Mouse (Mus musculus) adrenal gland, postnatal 25 days (tissue): ENCODE data around the gene Pde10a. TPM values are rescaled to one million over a fixed set of nuclear protein-coding genes. Genes with fewer than 3 reads are reported as not detected.

ENCODE experiments used
- DNase-seq: peaks from one replicate; pipeline ENCODE4 v3.0.0; 2021; ENCODE audit warnings: mixed read lengths
- total RNA-seq: library from RNA; stranded (reverse); gene quantifications from 2 replicates; pipeline ENCODE4 v1.2.3, GENCODE M21; 2021

Gene Pde10a
- total RNA-seq, 1 experiment from 2014 or later: 16.8 TPM

DNA sequence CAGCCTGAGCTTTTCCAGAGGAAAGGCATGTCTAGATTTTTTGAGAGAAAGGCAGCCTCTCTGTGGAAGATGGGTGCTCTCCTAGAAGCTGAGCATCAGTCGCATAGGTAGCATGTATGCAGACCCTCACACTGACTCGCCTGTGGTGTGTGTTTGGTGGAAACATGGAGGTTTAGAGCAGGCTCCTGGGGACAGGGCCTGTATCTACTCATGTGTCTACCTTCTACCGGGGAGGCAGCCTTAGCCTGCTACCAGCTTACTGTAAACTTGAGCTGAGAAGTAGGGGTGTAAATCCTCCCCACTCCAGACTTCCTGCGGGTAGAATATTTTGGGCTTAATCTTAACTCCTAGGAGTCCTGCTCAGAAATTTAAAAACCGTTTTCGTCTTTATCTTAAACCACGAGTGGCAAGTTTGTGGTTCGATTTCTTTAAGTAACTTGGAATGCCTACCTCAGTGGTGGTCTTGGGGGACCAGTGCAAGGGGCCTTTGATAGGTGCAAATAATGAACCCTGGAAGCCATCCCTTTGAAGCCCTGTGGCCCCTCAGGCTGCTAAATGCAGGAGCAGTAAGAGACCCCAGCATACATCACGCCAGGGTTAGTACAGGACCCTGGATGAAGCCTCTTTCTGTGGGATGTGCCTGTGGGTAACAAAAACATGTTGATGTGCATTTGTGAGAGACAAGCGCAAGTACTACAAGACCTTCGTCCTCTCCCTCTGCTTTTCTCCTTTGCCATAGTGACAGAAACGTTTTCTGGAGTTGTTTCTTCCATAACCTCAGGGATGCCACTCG is 367.2 kb downstream of the Pde10a start:
- DNase-seq: no peak

DNA sequence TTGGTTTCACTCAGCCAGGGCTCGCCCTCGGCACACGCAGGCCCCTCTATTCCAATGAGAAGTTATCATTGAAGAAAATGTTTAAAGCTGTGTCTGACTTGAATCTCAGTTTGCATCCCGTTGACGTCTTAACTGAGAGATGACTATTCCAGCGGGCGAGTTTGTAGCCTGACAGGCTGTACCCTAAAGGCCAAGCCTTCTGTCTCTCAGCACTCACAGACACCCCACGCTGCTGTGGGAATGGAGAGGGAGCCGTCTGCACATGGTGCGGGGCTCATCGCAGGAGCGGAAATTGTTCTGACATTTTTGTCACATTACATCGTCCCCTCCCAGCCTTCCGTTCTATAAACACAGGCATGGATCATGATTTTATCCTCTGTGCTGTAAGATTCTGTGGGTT is 370.8 kb downstream of the Pde10a start:
- no peak for DNase-seq

DNA sequence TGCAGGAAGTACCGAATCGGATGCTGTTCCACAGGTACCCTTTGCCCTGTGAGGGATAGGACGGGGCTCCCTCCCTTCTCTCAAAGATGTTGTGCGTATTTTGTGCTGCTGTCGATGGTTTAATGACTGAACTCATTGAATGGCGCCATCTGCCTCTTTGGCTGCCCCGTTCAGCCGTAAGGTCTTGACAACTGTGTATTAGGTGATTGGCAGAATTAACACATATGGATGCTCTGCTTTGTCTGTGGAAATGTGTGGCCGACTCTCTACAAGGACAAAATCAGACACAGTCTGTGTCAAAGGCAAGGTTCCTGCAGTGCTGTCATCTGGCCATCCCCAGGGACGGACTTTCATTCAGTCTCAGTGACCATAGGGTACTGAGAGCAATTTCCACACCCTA is 372.6 kb downstream of the Pde10a start:
- no peak for DNase-seq

DNA sequence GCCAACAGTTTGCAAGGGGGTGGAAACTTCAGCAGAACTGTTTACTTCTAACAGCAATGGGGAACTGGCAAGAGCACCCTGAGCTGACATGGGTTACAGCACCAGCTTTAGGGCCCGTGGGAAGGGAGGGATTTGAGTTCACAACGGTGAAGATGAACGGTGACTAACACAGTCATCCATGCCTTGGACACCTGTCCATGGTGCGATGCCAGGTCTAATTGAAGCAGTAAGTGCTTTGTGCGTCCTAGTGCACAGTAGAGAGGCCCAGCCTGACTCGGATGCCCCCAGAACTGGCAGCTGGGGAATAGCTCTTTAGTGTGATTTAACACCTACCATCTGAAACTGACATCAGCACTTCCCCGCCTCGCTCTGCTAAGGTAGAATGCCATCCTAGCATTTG is 373.0 kb downstream of the Pde10a start:
- DNase-seq: no peak

DNA sequence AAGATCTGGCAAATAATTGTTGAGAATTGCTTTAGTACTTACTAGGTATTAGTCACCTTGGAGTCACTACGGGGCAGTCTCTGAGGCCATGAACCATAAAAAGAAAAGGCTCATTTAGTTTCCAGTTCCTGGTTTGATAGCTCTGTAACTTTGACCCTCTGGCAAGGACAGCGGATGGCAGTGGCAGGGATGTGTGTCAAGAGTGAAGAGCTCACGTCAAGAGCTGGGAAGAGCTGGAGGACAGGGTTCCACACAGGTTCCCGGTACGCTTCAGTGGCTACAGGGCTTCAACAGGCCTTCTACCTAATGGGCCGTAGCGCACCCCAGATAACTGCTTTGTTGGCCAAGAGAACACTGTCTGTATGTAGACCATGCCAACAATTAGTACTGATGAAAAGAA is 374.0 kb downstream of the Pde10a start:
- DNase-seq: no peak

DNA sequence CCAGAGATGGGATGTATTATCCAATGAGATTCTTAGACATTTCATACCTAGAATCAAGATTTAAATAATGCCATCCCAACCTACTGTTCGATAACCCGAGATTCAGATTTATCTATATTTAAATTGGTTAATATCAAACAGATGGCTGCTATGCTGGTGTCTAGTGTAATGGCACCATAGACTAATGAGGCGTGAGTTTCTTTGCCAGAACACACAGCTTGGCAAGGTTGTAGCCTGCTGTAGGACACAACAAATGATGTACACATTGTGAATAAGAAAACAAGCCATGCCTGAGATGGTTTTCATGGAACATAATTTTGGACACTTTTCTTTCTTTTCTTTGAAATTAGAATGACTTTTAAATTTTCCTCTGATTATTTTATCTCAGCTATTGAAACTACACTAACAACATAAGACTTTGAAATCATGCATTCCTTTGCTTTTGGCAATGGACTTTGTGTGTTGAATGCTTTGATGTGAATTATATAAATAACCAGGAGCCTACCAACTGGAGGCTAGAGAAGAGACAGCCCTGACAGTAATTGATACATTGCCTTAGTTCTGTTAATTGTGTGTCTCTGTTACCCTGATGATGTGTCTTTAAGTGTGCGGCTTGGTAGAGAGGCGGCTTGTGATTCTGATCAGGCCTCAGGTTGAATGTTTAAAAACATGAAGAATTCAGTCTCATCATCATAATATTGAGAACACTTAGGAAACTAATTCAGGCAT is 378.5 kb downstream of the Pde10a start:
- DNase-seq: no peak

DNA sequence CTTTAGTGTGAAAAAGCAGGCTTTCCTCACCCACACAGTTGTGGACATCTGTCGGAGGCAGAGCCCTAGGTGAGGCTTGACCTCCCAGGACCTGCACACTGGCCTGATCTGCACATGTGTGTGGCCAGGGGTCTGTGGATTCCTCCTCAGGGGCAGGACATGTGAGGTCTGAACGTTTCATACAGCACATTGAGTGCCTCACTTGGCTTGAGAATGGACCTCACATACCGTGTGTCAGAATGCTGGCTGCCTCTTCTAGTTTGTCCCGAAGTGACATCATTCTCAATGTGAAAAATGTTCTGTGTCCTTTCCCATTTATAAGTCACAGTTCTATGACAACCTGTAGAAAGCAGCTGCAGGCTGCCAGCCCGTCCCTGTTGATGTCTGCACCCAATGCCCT is 385.4 kb downstream of the Pde10a start:
- DNase-seq: no peak

DNA sequence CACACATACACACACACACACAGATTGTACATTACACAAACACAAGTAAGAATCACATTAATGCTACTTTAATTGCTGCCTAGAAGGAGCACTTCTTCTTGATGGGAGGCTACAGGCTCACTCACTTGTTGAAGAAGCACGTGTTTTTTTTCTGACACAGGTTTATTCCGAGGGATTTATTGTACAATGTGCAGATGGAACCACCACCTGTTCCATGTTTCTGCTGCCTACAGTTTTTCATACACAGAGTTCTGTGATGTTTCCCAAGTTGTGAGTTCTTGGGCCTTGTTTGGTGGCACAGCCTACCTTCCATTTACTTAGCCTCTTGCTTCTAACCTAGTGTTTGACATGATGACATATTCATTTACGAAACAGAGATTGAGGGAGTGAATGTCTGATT is 387.8 kb downstream of the Pde10a start:
- no peak for DNase-seq

DNA sequence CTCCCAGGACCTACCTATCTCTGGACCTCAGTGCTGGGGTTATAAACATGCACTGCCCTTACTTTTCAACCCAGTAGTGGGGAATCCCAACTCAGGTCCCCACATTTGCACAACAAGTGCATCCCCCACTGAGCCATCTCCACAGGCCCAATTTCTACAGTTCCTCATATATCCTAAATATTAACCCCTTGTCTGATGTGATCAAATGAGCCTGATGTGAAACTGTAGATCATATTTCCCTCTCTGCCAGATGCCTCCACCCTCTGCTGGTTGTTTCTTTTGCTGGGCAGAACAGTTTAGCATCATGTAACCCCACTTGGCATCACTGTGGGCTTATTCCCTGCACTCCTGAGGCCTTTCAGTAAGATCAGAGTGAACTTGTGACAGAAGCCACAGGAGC is 390.5 kb downstream of the Pde10a start:
- no peak for DNase-seq

DNA sequence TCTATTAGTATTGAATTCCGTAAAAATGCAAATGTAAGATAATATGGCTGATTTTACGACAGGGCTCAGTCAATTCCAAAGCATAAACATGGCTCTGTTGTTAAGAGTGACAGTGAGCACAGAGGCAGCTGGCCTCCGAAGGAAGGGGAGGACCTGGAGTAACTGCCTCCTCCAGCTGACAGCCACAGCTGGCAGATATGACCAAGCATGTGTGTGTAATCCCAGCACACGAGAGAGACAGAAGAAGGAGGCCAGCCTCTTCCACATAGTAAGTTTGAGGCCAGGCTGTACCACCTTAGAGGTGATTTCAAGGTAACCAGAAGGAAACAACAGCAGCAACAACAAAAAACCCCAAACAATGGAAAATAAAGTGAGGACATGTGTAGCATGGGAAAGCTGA is 397.9 kb downstream of the Pde10a start:
- no peak for DNase-seq

DNA sequence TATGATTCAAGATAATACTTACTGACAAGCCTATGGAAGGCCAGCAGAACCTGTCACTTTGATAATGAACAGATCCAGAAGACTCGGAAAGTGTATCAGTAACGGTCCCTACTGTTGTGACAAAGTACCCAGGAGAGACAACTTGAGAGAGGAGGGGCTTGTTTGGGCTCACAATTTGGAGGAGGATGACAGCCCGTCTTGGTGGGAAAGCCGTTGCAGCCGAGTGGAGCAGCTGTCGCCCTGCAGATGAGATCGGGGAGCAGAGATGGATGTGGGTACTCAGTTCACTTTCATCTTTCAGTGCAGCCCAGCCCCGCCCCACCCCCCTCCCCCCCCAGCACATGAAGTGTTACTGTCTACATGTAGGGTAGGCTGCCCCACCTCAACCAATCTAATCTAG is 398.6 kb downstream of the Pde10a start:
- DNase-seq: no peak

DNA sequence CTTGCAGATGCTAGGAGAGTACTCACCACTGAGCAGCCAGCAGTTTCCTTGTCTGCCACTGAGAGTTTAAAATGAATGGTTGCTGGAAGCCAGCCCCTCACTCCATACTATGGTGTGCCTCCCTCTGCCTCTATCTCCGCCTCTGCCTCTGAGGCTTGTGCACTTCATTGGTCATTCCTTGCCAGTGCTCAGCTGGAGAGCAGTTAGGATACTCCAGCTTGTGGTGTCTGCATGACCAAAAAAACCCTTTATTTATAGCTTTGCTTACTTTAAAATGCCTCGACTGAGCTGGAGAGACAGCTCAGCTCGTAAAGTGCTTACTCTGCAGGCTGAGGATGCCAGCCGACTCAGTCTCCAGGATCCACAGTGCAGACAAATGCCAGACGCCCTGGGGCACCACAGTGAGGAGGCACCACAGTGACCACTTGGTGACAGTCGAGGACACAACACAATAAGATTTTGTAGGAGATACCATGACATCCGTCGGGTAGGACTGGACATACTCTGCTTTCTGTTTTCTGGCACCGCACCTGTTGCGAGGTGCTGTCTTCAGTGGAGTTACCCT is 400.7 kb downstream of the Pde10a start:
- DNase-seq: no peak

DNA sequence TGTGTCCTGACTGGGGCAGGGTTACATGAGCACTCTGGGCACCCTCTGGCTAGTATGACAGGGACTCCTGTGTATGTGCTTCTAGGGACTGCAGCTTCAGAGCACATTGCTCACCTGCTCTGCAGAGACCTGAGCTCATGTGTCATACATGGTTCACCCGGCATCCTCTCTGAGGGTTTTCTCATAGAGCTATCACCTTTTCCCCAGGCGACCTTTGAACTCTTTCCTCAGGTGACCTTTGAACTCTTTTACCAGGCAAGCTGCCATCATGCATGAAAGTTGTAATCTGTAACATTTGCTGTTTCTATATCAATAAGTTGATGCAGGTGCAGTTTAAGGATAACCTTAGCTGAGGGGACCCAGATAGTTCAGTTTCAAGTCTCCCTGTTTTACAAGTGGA is 403.4 kb downstream of the Pde10a start:
- no peak for DNase-seq

DNA sequence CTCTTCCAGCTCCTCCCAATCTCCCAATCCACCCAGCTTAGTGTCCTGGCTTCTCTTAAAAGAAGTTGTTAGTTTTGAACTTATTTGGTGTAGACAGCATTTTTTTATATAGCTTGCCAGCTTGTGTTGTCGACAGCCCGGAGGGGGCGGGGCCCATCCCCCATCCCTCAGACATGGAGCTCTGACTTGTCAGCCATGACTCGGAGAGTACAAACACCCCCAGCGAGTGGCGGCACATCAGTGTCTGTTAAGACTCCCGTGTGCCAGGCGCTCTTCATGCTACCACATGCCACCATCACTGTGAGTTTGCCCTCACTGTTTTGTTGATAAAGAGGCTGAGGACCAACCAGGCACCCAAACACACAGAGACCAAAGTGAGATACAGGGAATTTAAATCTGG is 404.5 kb downstream of the Pde10a start:
- no peak for DNase-seq

DNA sequence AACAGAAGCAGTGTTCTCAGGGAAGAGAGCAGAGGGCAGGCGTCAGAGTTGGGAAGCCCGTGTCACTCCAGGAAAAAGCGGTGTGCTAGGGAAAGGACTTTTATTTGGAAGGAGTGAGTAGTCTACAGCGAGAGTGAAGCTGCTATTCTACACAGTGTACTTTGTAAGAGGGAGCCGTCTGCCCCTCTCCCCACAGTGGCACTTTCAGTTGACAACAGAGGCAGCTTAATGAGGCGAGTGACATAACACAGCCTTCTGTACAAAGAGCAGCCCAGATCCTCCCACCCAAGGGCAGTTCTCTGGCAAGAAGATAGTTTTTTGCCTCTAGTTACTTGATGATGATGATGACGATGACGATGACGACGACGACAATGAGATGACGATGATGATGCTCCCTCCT is 410.4 kb downstream of the Pde10a start:
- no peak for DNase-seq

DNA sequence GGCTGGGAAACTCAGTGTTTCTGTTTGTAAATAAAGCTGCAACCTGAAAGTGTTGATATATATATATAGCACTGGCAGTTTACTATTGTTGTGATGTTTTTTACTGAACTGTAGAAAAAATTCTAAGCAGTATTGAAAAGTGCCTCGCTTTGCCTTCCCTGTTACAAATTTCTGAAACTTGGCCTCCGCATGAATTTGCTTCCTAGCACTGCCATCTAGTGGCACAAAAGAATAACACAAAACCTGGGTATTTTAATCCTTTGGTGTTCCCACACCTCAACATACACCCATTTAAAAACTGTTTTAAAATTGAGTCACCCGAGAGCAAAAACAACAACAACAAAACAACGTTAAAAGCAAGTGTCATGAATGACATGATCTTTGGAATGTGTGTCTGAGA is 411.4 kb downstream of the Pde10a start:
- no peak for DNase-seq

DNA sequence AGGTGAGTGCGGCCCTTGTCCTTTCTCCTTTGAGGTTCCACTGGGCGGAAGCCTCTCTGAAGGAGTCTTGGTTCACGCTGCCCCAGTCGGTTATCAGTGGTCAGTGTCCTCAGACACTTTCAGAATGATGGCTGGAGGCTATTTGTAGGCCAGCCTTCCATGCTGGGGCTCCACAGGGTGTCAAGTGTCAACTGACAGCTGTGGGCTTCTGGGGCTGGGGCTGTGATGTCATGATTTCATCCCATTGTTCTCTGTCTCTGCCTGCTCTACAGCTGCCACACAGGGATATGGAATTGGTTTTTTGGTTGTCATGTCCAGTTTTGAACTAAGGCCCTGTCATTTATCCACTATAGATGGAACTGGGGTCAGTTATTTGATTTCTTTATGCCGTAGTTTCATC is 426.4 kb downstream of the Pde10a start:
- no peak for DNase-seq

DNA sequence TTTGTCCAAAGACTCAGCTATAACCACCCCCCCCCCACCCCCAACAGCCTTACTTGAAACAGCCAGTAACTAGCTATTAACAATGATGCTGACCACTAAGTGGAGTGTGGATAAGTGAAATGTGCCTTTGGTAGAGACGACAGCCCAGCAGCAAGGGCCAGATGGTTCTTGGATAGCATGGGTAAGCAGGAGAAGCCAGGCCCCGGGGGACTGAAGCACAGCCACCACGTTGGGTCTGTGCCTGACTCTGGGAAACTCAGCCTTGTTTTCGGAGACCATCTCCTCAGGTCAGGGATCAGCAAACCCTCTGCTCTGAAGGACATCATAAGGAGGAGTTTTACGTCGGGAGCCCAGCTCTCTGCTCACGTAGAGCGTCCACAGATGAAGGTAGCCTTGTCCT is 427.8 kb downstream of the Pde10a start:
- no peak for DNase-seq

DNA sequence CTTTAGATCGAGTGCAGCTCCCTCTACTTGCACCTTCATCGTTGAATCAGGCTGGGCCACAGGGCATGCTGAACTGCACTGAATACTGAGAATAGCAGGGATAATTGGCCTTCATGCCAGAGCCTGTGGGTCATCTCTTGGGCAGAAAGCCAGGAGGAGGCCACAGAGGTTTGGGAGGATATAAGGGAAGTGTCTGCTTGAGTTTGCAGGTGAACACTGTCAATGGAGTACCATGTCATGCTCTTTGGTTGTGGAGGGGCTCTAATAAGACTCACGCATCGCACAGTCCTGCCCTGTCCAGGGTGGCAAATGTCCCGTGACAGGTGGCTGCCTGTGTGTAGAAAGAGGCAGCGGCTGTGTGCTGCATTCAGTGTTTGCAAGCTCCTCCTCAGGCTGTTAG is 433.0 kb downstream of the Pde10a start:
- DNase-seq: peak; percentile 47

DNA sequence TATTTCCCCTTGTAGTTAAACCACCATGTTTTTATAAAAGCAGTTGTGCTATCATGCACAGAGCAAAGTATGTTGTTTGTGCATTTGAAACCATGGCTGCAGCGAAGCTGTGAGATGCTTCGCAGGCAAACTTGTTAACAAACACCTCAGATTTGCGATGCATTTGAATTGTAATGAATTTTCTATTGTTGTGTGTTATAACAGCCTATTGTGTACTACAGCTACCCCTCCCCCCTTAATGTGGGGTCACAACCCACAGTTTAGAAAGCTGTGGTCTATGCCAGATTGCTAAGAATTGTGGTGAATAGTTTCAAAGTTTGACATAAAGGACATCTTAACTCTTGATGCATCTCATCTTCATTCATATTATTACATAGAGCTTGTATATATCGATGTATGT is 435.2 kb downstream of the Pde10a start:
- DNase-seq: no peak

DNA sequence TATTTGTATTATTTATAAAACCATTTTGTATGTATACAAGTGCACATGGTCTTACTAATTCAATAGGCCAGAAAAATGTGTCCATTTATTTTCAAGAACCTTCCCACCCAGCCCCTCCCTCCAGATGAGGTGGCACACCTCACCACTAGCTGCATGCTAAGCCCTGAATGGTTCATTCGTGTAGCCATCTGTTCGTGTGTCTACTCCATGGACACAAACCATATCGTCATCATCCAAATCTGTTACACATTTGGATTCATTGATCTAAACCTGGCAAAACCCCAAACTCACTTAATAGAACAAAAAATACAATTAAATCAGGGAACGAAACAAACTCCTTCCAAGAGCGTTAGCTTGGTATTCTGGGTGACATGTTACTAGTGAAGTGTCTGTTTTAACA is 435.9 kb downstream of the Pde10a start:
- DNase-seq: no peak

DNA sequence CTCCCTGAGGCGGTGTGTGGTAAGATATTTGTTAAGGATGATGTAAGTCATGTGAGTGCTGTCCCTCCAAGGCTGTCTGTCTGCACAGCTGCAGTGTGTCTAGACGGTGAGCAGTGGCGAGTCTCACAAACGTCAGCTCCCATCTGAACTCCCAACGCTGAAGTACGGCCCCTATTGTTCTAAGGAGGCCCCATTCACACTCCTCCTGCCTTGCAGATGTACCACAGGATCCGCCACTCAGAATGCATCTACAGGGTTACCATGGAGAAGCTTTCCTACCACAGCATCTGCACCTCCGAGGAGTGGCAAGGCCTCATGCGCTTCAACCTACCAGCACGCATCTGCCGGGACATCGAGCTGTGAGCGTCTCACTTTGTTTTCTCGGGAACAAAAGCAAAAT is 436.5 kb downstream of the Pde10a start:
- DNase-seq: no peak

DNA sequence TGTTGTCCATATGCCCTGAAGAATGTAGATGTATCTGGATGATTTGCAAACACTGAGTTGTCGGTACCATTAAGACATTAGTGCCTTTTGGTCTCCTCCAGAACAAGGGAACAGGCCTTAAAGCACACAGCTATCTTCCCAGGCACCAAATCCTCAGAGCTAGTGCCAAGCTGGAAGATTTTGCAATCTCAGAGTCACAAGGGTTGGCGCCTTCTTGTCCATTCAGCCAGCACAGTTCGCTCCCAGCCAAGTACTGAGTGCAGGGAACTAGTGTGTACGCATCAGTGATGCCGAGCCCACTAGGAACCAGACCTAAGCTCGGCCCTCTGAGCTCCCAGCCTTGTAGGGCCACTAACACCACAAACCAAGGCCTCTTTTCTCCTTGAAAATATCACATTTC is 440.0 kb downstream of the Pde10a start:
- DNase-seq: peak; percentile 6
